Mouse (Mus musculus): ENCODE measurements around the gene Phactr2. TPM values are rescaled to one million over a fixed set of nuclear protein-coding genes. Genes with fewer than 3 reads are reported as not detected.

Gene Phactr2
- polyA plus RNA-seq (2012; rRNA removed): 5.8 and 8.2 TPM in 2 replicates

DNA sequence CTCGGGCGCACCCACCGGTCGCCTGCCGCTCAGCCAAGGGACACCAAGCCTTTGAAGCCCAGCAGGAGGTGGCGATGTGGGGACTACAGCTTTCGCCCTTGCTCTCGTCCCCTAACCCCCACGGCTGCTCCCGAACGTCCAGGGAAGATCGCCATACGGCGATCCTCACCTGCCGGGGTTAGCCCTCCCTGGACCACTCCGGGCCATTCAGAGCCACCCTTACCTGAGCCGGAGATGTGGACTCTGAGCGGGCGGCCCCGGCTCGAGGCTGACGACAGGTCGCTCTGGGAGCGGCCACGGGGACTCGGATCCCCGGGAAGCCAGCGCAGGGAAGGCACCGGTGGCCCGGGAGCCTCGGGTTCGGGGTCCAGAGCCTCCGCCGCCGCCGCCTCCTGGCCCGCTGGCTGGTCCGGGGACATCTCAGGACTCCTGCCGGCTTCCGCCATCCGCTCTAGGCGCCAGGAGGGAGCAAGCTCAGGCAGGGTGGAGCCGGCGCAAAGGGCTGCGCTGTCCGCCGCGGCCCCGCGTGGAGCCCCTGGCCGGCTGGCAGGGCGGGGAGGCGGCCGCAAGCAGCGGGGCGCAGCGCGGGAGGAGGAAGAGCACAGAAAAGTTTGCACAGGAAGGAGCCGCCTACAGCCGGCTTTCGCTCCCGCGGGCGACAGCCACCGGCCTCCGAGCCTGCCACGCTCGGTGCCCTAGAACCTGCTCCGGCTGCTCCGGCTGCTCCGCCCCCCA, at the start of gene Phactr2:
Phactr2 (minus strand) TSS at position 580 of the 735 bp plus-strand sequence.

DNA sequence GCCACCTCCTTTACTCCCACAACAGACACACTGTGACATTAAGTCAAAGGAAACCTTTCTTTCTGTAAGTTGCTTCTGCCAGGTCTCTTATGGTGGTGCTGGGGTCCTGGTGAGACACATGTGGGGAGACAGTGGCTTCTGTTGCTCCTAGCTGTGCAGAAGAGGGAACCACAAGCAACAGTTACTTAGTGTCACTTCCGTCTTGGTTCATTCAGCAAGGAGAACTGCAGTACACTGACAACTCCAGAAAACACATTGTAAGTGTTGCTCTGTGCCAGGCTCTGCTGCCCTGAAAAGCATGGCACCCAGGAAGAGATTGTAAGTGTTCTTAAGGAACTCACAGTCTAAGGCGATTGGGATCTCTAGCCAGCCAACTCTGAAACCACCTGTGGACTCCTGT, 25.1 kb upstream of the Phactr2 start, which contains the start of gene Fuca2:
Fuca2 (plus strand) TSS at position 210 of the 400 bp plus-strand sequence.

DNA sequence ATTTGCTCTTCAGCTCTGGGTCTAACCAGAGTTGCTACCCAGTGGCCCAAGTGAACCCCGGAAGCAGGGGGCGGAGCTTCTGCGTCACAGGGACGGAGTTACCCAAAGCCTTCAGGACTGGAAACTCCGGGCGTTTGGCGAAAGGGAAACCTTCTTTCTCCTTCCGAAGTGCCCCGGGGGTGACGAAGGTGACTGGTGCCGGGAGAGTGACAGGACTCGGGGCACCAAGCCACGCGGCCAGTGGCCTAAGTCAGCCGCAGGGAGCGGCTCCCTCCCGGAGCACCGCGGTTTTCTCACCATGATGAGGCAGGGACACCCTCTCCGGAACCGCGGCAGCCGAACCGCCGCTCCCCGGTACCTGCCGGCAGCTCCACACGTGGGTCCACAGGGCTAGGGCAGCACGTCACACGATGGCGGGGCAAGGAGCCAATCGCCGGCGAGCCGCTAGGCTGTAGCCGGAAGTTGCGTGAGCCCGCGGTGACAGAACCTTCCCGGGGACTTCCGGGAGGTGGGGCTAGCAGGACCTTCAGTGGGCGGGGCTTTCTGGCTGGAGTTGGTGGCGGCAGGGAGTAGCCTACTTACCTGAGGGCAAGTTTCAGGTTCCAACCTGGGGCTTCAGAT, 281.4 kb downstream of the Phactr2 start, which contains the start of gene Ltv1:
Ltv1 (minus strand) TSS at position 438 of the 621 bp plus-strand sequence.

DNA sequence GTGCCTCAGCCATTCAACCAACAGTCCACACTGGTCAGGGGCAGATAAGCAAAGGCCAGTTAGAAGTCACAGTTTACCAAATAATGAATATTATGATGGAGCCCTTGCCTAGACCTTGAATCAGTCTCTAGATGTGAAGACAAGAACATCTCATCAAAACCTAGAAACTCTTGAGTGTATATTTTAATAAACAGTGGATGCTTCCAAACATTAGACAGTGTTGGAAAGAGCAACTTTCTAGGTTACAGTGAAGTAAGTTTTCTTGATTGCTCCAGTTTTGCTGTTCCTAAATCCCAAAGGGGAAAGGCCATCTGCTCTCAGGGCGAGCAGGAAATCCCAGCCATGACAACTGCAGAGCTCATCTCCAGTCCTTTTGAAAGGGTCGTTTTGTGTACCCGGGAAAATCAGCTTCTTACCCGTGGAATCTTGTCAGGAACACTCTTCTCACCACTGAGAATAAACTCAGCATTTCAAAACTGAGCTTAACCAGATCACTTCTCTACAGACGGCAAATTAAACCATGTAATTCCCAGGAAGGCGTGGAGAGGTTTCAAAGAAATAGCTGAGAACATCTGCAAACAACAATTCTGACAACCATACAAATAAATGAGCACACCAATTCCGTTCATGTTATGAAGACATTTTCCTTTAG, 296.1 kb downstream of the Phactr2 start, which contains the start of gene Zc2hc1b:
Zc2hc1b (minus strand) TSS at position 51 of the 652 bp plus-strand sequence.

Other genes with a start within 250 kb of the Phactr2 start
- gene Fuca2, start 25.1 kb upstream of the Phactr2 start, polyA plus RNA-seq (2012; rRNA removed): 14.3 and 21.0 TPM in 2 replicates
- 6.8 and 8.4 TPM in 2 replicates for gene Adat2, start 78.5 kb upstream of the Phactr2 start, polyA plus RNA-seq (2012; rRNA removed)
- gene Pex3, start 78.7 kb upstream of the Phactr2 start, polyA plus RNA-seq (2012; rRNA removed): 27.3 and 28.5 TPM in 2 replicates

All from central nervous system, embryonic 14 days (tissue).